Mouse (Mus musculus) ES-E14 (cell line): ENCODE data around the gene Fxyd7. TPM values are rescaled to one million over a fixed set of nuclear protein-coding genes. Genes with fewer than 3 reads are reported as not detected.

Experiments used
- DNase-seq: peaks from one replicate; pipeline ENCODE4 v3.0.0-alpha.2; 2013; ENCODE audit warnings: low read depth, low spot score
- H3K27ac ChIP-seq: 2 replicates; pipeline ENCODE4 v1.5.1; 2012; ENCODE audit warnings: low read depth, mild to moderate bottlenecking, low read length, moderate library complexity, mixed read lengths; ENCODE audit not compliant: poor library complexity, insufficient read depth, severe bottlenecking
- H3K36me3 ChIP-seq: 2 replicates; pipeline ENCODE4 v1.6.1; 2012; ENCODE audit warnings: mild to moderate bottlenecking, low read length, moderate library complexity, mixed read lengths; ENCODE audit not compliant: control insufficient read depth, poor library complexity, insufficient read depth, severe bottlenecking
- H3K4me1 ChIP-seq, 2 experiments: fragments of 150-350 bp in 1 of 2; sonication (generic) in 1 of 2; 2 replicates each; pipeline ENCODE4 v1.6.1; 2012; ENCODE audit warnings: low read length in 2 of 2, mild to moderate bottlenecking in 1 of 2, mixed read lengths in 1 of 2; ENCODE audit not compliant: control insufficient read depth in 2 of 2, insufficient read depth in 2 of 2, poor library complexity in 1 of 2
- H3K4me3 ChIP-seq, 2 experiments: fragments of 150-350 bp in 1 of 2; sonication (generic) in 1 of 2; 2 replicates each; pipeline ENCODE4 v1.5.1; 2012; ENCODE audit warnings: low read length in 2 of 2, low read depth in 1 of 2, mild to moderate bottlenecking in 1 of 2, mixed read lengths in 1 of 2; ENCODE audit not compliant: insufficient read depth in 1 of 2, poor library complexity in 1 of 2, severe bottlenecking in 1 of 2
- H3K9ac ChIP-seq: 2 replicates; pipeline ENCODE4 v1.6.1; 2012; ENCODE audit warnings: low read depth, mild to moderate bottlenecking, low read length, mixed read lengths; ENCODE audit not compliant: poor library complexity, insufficient read depth, severe bottlenecking
- H3K9me3 ChIP-seq: fragments of 150-350 bp; sonication (generic); 2 replicates; pipeline ENCODE4 v1.6.1; 2012; ENCODE audit warnings: low read depth, mild to moderate bottlenecking, low read length; ENCODE audit not compliant: control insufficient read depth, insufficient read depth
- CHD2 ChIP-seq: IDR thresholded peaks from 2 replicates; pipeline ENCODE4 v1.6.1; 2014; ENCODE audit warnings: mild to moderate bottlenecking, low read depth, low read length, inconsistent platforms
- HCFC1 ChIP-seq: IDR thresholded peaks from 2 replicates; pipeline ENCODE4 v1.6.1; 2012; ENCODE audit warnings: low read length, inconsistent platforms, borderline replicate concordance; ENCODE audit not compliant: insufficient read depth
- MAFK ChIP-seq: IDR thresholded peaks from 2 replicates; pipeline ENCODE4 v1.6.1; 2014; ENCODE audit warnings: mild to moderate bottlenecking, low read depth, low read length, inconsistent platforms; ENCODE audit not compliant: insufficient read depth
- ZC3H11A ChIP-seq: IDR thresholded peaks from 2 replicates; pipeline ENCODE4 v1.6.1; 2012; ENCODE audit warnings: low read depth, mild to moderate bottlenecking, inconsistent platforms, low read length, borderline replicate concordance
- ZNF384 ChIP-seq: IDR thresholded peaks from 2 replicates; pipeline ENCODE4 v1.6.1; 2012; ENCODE audit warnings: low read depth, low read length, inconsistent platforms
- in situ Hi-C, 2 experiments: fragments of 600-800 bp; cut with MboI; formaldehyde crosslinking; loops; one replicate each; pipeline ENCODE4 v1.15.1; 2025; ENCODE audit warnings: low sequenced_read_pairs in 2 of 2, inconsistent platforms in 1 of 2; ENCODE audit not compliant: unreplicated experiment in 2 of 2
- total RNA-seq: library from RNA; depleted of rRNA; stranded (reverse); fragments of 300-350 nt; gene quantifications from 2 replicates; pipeline ENCODE4 v1.2.3, GENCODE M21; 2012

The Fxyd7 gene
- total RNA-seq, 1 experiment, result not detected

DNA sequence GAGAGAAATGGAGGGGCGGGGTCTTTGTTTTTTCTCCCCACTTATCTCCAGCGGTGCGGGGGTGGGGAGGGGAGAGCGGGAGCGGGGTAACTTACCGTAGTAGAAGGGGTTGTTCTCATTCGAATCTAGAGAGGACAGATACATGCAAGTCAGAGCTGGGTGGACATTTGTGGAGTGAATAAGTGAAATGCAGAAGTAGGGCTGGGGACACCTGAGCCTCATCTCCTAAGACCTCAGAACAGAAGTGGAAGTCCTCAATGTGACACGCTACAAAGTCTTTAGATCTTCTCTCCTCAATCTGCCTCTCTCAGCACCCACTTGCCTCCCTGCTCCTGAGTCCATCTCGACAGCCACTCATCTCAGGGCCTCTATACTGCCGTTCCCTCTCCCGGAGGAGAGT is 16.0 kb downstream of the Fxyd7 start:
- peaks cover 0 to 11% of the 10 kb centered on the region in 2 experiments; a peak in 1 of 4 replicates for H3K4me1 ChIP-seq
- in situ Hi-C loops, result no loop called here
- no peak overlapping the region for H3K27ac ChIP-seq
- H3K9ac ChIP-seq, result no peak overlapping the region
- H3K36me3 ChIP-seq, result no peaks in the 10 kb centered on the region
- no peak for TF ChIP-seq CHD2
- TF ChIP-seq MAFK, result no peak
- TF ChIP-seq ZC3H11A, result no peak
- TF ChIP-seq ZNF384, result no peak
- no peak for TF ChIP-seq HCFC1
- no peak for DNase-seq
- H3K4me3 ChIP-seq, result no peak overlapping the region
- no peaks in the 10 kb centered on the region for H3K9me3 ChIP-seq

DNA sequence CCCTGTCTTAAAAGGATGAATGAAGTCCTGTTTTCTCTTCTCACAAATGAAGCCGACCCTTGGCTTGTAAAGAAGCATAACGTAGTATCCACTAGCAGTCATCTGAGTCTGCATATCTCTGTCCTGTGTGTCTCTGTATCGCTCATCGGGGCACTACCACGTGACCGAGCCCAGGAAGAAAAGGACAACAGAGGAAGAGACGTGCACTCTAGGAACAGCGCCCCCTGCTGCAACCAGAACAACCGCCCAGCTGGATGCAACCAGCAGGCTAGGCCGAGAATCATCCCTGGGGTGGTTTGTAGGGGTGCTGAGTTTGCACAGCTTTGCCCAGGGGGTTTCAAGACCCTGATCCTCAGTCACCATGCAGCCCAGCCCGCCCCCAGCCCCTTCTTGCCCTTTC is 16.5 kb downstream of the Fxyd7 start:
- no peak for DNase-seq
- in situ Hi-C loops, result no loop called here
- Histone ChIP-seq H3K27ac (no peak overlapping the region), H3K9me3 (no peaks in the 10 kb centered on the region), H3K36me3 (no peaks in the 10 kb centered on the region), H3K9ac (no peak overlapping the region), H3K4me1 (peaks cover 0 to 11% of the 10 kb centered on the region in 2 experiments; a peak in 1 of 4 replicates), H3K4me3 (no peak overlapping the region)
- TF ChIP-seq MAFK (no peak), ZNF384 (no peak), HCFC1 (no peak), CHD2 (no peak), ZC3H11A (no peak)

DNA sequence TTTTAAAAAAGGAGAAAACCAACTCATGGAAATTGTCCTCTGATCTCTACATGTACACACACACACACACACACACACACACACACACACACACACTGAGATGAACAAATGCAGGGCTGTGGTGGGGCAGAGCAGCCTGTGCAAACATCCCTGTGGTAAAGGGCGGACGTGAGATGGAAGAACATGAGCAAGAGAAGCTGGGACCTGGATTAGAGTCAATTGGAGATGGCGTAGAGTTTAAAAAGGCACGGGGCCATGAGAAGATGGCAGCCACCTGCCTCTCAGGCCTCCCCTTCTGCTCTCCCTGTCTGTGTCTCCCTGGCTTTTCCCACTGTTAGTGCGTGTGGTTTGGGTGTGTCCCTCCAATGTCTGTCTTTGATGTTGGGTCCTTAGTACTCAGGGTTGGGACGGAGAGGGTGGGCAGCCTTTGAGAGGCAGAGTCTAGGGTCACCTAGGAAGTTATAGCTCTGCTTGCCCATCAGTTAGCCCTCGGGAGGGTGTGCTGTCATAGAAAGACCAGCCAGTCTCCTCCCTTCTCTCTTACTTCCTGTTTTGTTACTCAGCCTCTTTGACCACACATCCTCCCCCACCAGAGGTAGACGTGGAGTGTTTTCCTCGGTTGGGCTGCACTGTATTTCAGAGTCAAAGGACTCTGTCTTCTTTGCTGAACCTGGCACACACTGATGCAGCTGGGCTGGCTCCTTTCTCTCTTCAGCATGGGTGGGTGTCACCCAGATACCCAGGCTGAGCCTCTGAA is 17.7 kb downstream of the Fxyd7 start:
- TF ChIP-seq ZNF384 (no peak), CHD2 (no peak), MAFK (no peak), ZC3H11A (no peak), HCFC1 (no peak)
- Histone ChIP-seq H3K4me1 (peaks cover 0 to 11% of the 10 kb centered on the region in 2 experiments; a peak in 1 of 4 replicates), H3K9me3 (no peaks in the 10 kb centered on the region), H3K9ac (no peak overlapping the region), H3K36me3 (no peaks in the 10 kb centered on the region), H3K27ac (no peak overlapping the region), H3K4me3 (no peak overlapping the region)
- in situ Hi-C loops, result no loop called here
- DNase-seq, result no peak

DNA sequence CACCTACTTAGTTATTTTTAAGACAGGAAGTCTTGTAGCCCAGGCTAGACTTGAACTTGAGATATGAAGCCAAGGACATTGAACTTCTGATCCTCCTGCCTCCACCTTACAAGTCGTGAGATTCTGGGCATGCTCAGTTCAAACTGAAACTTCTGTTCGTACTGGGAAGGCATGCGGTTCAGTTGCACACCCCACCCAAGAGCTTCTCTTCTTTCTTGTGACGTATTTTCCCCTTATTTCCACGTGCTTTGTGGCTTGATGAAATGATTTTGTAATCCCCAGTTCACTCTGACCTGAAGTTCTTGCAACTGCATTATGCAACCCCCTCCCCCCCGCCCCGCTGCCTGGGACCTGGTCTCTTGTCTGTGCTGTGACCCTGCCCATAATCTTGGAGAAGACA is 19.5 kb downstream of the Fxyd7 start:
- no peak for DNase-seq
- no peak overlapping the region for H3K4me3 ChIP-seq
- no peak overlapping the region for H3K27ac ChIP-seq
- H3K36me3 ChIP-seq, result no peaks in the 10 kb centered on the region
- TF ChIP-seq ZC3H11A, result no peak
- no peak for TF ChIP-seq CHD2
- no peak for TF ChIP-seq HCFC1
- no peak for TF ChIP-seq MAFK
- no peak for TF ChIP-seq ZNF384
- no peaks in the 10 kb centered on the region for H3K9me3 ChIP-seq
- H3K9ac ChIP-seq, result no peak overlapping the region
- peaks cover 0 to 7% of the 10 kb centered on the region in 2 experiments; a peak in 1 of 4 replicates for H3K4me1 ChIP-seq
- in situ Hi-C loops, result no loop called here
